Mouse (Mus musculus): ENCODE measurements around the gene Birc3. TPM values are rescaled to one million over a fixed set of nuclear protein-coding genes. Genes with fewer than 3 reads are reported as not detected.

Birc3 gene
- polyA plus RNA-seq, 1 experiment, result 6.0 TPM

- Histone ChIP-seq H3K27me3 (ENCODE audit: control insufficient read depth, insufficient read depth, low read length, poor library complexity, severe bottlenecking) (no peaks in the 10 kb centered on the region), H3K9me3 (replicated peaks; ENCODE audit: control insufficient read depth, insufficient read depth, low read length, poor library complexity, severe bottlenecking) (peaks cover 29% of the 10 kb centered on the region), H3K36me3 (ENCODE audit: control insufficient read depth, insufficient read depth, low read length, poor library complexity, severe bottlenecking) (no peaks in the 10 kb centered on the region), H3K4me3 (ENCODE audit: low read depth, low read length) (no peak overlapping the region), H3K9ac (ENCODE audit: low read depth, poor library complexity, severe bottlenecking) (no peak overlapping the region), H3K4me1 (ENCODE audit: control insufficient read depth, insufficient read depth, low read length) (no peaks in the 10 kb centered on the region), H3K27ac (ENCODE audit: insufficient read depth, low read length) (no peak overlapping the region)
- TF ChIP-seq CTCF (IDR thresholded peaks at IDR 0.05; ENCODE audit: low read depth, low read length), result no peak
- TF ChIP-seq POLR2A (IDR thresholded peaks at IDR 0.05; ENCODE audit: insufficient read depth, low read length), result no peak
- no peak for TF ChIP-seq EP300 (IDR thresholded peaks at IDR 0.05; ENCODE audit: insufficient read depth, low read depth, low read length)
These were observed 18.2 kb upstream of the Birc3 start for GRCm38 (mm10) chr9:7891177-7891576.

- Histone ChIP-seq H3K9me3 (replicated peaks; ENCODE audit: control insufficient read depth, insufficient read depth, low read length, poor library complexity, severe bottlenecking) (peaks cover 24% of the 10 kb centered on the region), H3K27ac (ENCODE audit: insufficient read depth, low read length) (no peak overlapping the region), H3K27me3 (ENCODE audit: control insufficient read depth, insufficient read depth, low read length, poor library complexity, severe bottlenecking) (no peaks in the 10 kb centered on the region), H3K4me1 (ENCODE audit: control insufficient read depth, insufficient read depth, low read length) (no peaks in the 10 kb centered on the region), H3K9ac (ENCODE audit: low read depth, poor library complexity, severe bottlenecking) (no peak overlapping the region), H3K36me3 (ENCODE audit: control insufficient read depth, insufficient read depth, low read length, poor library complexity, severe bottlenecking) (no peaks in the 10 kb centered on the region), H3K4me3 (ENCODE audit: low read depth, low read length) (no peak overlapping the region)
- TF ChIP-seq CTCF (IDR thresholded peaks at IDR 0.05; ENCODE audit: low read depth, low read length), result no peak
- no peak for TF ChIP-seq POLR2A (IDR thresholded peaks at IDR 0.05; ENCODE audit: insufficient read depth, low read length)
- no peak for TF ChIP-seq EP300 (IDR thresholded peaks at IDR 0.05; ENCODE audit: insufficient read depth, low read depth, low read length)
These were observed 11.4 kb upstream of the Birc3 start for GRCm38 (mm10) chr9:7884346-7884745.

- no peak overlapping the region for H3K9ac ChIP-seq (ENCODE audit: low read depth, poor library complexity, severe bottlenecking)
- H3K4me1 ChIP-seq (ENCODE audit: control insufficient read depth, insufficient read depth, low read length), result no peaks in the 10 kb centered on the region
- TF ChIP-seq CTCF (IDR thresholded peaks at IDR 0.05; ENCODE audit: low read depth, low read length), result no peak
These were observed 9.4 kb upstream of the Birc3 start for GRCm38 (mm10) chr9:7882304-7882865.

GRCm38 (mm10) chr9:7873511-7874211 lies 675 bp upstream of the Birc3 start:
- Histone ChIP-seq H3K9ac (ENCODE audit: low read depth, poor library complexity, severe bottlenecking) (peak overlapping the region; percentile 60), H3K36me3 (ENCODE audit: control insufficient read depth, insufficient read depth, low read length, poor library complexity, severe bottlenecking) (no peaks in the 10 kb centered on the region), H3K4me1 (ENCODE audit: control insufficient read depth, insufficient read depth, low read length) (no peaks in the 10 kb centered on the region), H3K4me3 (ENCODE audit: low read depth, low read length) (no peak overlapping the region), H3K27ac (ENCODE audit: insufficient read depth, low read length) (peak overlapping the region; percentile 76; the same call in 1 of the 2 replicates), H3K27me3 (ENCODE audit: control insufficient read depth, insufficient read depth, low read length, poor library complexity, severe bottlenecking) (no peaks in the 10 kb centered on the region), H3K9me3 (replicated peaks; ENCODE audit: control insufficient read depth, insufficient read depth, low read length, poor library complexity, severe bottlenecking) (no peaks in the 10 kb centered on the region)
- TF ChIP-seq EP300 (IDR thresholded peaks at IDR 0.05; ENCODE audit: insufficient read depth, low read depth, low read length), result no peak
- TF ChIP-seq CTCF (IDR thresholded peaks at IDR 0.05; ENCODE audit: low read depth, low read length), result no peak
- no peak for TF ChIP-seq POLR2A (IDR thresholded peaks at IDR 0.05; ENCODE audit: insufficient read depth, low read length)

More at GRCm38 (mm10) chr9:7882304-7882865, 9.4 kb upstream of the Birc3 start:
- Histone ChIP-seq H3K4me3 (ENCODE audit: low read depth, low read length) (no peak overlapping the region), H3K9me3 (replicated peaks; ENCODE audit: control insufficient read depth, insufficient read depth, low read length, poor library complexity, severe bottlenecking) (peaks cover 24% of the 10 kb centered on the region), H3K36me3 (ENCODE audit: control insufficient read depth, insufficient read depth, low read length, poor library complexity, severe bottlenecking) (no peaks in the 10 kb centered on the region), H3K27me3 (ENCODE audit: control insufficient read depth, insufficient read depth, low read length, poor library complexity, severe bottlenecking) (no peaks in the 10 kb centered on the region), H3K27ac (ENCODE audit: insufficient read depth, low read length) (no peak overlapping the region)

- Histone ChIP-seq H3K4me3 (ENCODE audit: low read depth, low read length) (peak overlapping the region; percentile 46), H3K27ac (ENCODE audit: insufficient read depth, low read length) (peak overlapping the region; percentile 62; the same call in 1 of the 2 replicates), H3K36me3 (ENCODE audit: control insufficient read depth, insufficient read depth, low read length, poor library complexity, severe bottlenecking) (no peaks in the 10 kb centered on the region), H3K27me3 (ENCODE audit: control insufficient read depth, insufficient read depth, low read length, poor library complexity, severe bottlenecking) (no peaks in the 10 kb centered on the region), H3K9ac (ENCODE audit: low read depth, poor library complexity, severe bottlenecking) (peak overlapping the region; percentile 60), H3K9me3 (replicated peaks; ENCODE audit: control insufficient read depth, insufficient read depth, low read length, poor library complexity, severe bottlenecking) (no peaks in the 10 kb centered on the region), H3K4me1 (ENCODE audit: control insufficient read depth, insufficient read depth, low read length) (no peaks in the 10 kb centered on the region)
- TF ChIP-seq EP300 (IDR thresholded peaks at IDR 0.05; ENCODE audit: insufficient read depth, low read depth, low read length) (no peak), CTCF (IDR thresholded peaks at IDR 0.05; ENCODE audit: low read depth, low read length) (no peak), POLR2A (IDR thresholded peaks at IDR 0.05; ENCODE audit: insufficient read depth, low read length) (no peak)
These were observed 777 bp downstream of the Birc3 start for GRCm38 (mm10) chr9:7872044-7872774.

Measured in ES-Bruce4 (cell line).